Mouse (Mus musculus): Measurements from ENCODE around the gene Sik1.

DNA sequence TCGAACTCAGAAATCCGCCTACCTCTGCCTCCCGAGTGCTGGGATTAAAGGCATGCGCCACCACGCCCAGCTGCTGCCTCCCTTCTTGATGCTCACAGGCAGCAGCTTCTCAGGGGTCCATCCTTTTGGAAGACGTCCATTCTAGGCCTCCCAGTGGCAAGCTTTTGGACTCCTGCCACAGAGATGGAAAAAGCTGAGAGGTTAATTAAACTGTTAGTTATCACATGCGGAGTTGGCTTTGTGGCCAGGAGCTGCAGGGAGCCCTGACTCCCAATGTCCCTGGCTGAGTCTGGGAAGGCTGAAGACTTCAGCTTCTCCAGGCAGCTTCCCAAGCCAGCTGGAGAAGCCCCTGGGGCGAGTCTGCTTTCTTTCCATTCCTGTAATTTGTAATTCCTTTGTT lies 49.6 kb downstream of the Sik1 start:
- no peak for TF ChIP-seq POLR2A (IDR thresholded peaks at IDR 0.05; ENCODE audit: borderline replicate concordance, low read depth, low read length)
- TF ChIP-seq CTCF (IDR thresholded peaks at IDR 0.05; ENCODE audit: low read depth, low read length): no peak
